In the genomic region with DNA sequence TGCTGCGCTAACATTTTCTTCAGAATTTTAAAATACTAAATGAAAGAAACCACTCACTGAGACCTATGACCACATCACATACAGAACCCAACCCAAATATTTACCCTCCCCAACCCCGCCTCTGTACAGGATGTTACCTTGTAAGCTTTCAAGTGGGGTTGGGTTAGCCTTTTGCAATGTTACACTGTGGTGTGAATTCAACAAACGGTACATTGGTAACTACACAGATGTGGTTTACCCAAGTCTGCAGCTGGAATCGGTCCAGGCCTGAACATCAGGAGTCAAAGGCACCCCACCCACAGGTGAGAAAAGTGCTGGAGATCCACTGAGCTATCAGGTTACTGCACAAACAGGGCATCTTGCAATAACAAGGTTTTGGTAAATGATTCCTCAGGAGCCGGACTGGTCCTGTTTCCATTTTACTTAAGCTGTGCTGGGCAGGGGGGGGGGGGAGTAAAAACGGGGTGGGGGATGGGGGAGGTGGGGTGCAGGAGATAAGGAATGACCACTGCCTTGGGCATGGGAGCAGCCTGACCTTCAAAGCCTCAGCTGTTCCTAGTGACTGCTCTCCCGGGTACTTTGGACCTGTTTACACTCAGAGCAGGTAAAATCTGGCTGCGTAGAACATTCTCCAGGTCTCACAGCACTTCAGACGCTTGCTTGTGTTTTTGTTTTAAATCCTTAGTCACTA, we compare ENCODE assay signal across 9 mouse cellular contexts. TPM values are rescaled to one million over a fixed set of nuclear protein-coding genes. Genes with fewer than 3 reads are reported as not detected.
DNase-seq lines count a peak whose midpoint lies in the region; ATAC-seq and TF ChIP-seq lines count a peak whose summit lies in the region.
"Had no signal": no experiment of that assay in that cellular context is flagged by ENCODE, and none has a peak within 500 bp of the region (broad histone marks: within the 10 kb centered on the region; RNA-seq: fewer than 3 reads in every experiment).

No protein-coding gene starts in this region.

- no peaks in the 10 kb centered on the region for H3K4me1 ChIP-seq in embryonic facial prominence, embryonic 15.5 days
- peaks cover 19% of the 10 kb centered on the region for H3K4me1 ChIP-seq in kidney, embryonic 14.5 days (ENCODE audit: control insufficient read depth, insufficient read depth, low read length)
- peaks cover 4% of the 10 kb centered on the region; the same call in 1 of the 2 replicates for H3K4me1 ChIP-seq in liver, embryonic 16.5 days (ENCODE audit: control insufficient read depth, low read depth, low read length)
- no peaks in the 10 kb centered on the region for H3K4me1 ChIP-seq in stomach, postnatal 0 days (replicated peaks; ENCODE audit: control insufficient read depth, insufficient read depth)
- H3K4me1 ChIP-seq in forebrain, embryonic 10.5 days = peaks cover 13% of the 10 kb centered on the region
- H3K4me1 ChIP-seq: midbrain, embryonic 12.5 days had no signal

- H3K4me2 ChIP-seq in embryonic facial prominence, embryonic 15.5 days (replicated peaks) = no peak overlapping the region
- no peak overlapping the region for H3K4me2 ChIP-seq in kidney, embryonic 14.5 days (replicated peaks; ENCODE audit: low read depth, low read length)
- H3K4me2 ChIP-seq in liver, embryonic 16.5 days (ENCODE audit: low read depth, low read length) = peak overlapping the region; percentile 15; the same call in 1 of the 2 replicates
- no peak overlapping the region for H3K4me2 ChIP-seq in stomach, postnatal 0 days (replicated peaks; ENCODE audit: low read depth)
- H3K4me2 ChIP-seq: midbrain, embryonic 12.5 days had no signal

- 0 out of 2 replicates have a peak, but pooled peaks cover 3% of the 10 kb centered on the region for H3K36me3 ChIP-seq in embryonic facial prominence, embryonic 15.5 days
- H3K36me3 ChIP-seq in kidney, embryonic 14.5 days (ENCODE audit: control insufficient read depth, insufficient read depth, low read length) = no peaks in the 10 kb centered on the region; the same call in 1 of the 2 replicates
- no peaks in the 10 kb centered on the region for H3K36me3 ChIP-seq in liver, embryonic 16.5 days (ENCODE audit: control insufficient read depth, insufficient read depth)
- no peaks in the 10 kb centered on the region for H3K36me3 ChIP-seq in stomach, postnatal 0 days (ENCODE audit: control insufficient read depth, insufficient read depth, low read length)
- H3K36me3 ChIP-seq in forebrain, embryonic 10.5 days (replicated peaks) = peaks cover 15% of the 10 kb centered on the region

- no peak overlapping the region for H3K9ac ChIP-seq in embryonic facial prominence, embryonic 15.5 days
- H3K9ac ChIP-seq in kidney, embryonic 14.5 days (ENCODE audit: low read depth, low read length) = no peak overlapping the region
- no peak overlapping the region for H3K9ac ChIP-seq in liver, embryonic 16.5 days (ENCODE audit: low read depth, low read length)
- H3K9ac ChIP-seq in stomach, postnatal 0 days (ENCODE audit: low read length) = no peak overlapping the region
- H3K9ac ChIP-seq: midbrain, embryonic 12.5 days had no signal

- H3K4me3 ChIP-seq in embryonic facial prominence, embryonic 15.5 days (replicated peaks) = no peak overlapping the region
- no peak overlapping the region for H3K4me3 ChIP-seq in kidney, embryonic 14.5 days (ENCODE audit: low read length)
- no peak overlapping the region for H3K4me3 ChIP-seq in liver, embryonic 16.5 days (ENCODE audit: low read depth, low read length)
- H3K4me3 ChIP-seq in stomach, postnatal 0 days (ENCODE audit: low read depth, low read length) = no peak overlapping the region
- no peak overlapping the region for H3K4me3 ChIP-seq in forebrain, embryonic 10.5 days
- H3K4me3 ChIP-seq: midbrain, embryonic 12.5 days had no signal

- DNase-seq in stomach, postnatal 0 days (ENCODE audit: low spot score) = peak; percentile 58
- DNase-seq in embryo, embryonic 9.5 days (ENCODE audit: extremely low spot score) = no peak
- no peak for DNase-seq in forebrain, embryonic 10.5 days (ENCODE audit: extremely low spot score, low spot score)
- DNase-seq in heart, adult 18-20 months = no peak
- DNase-seq: heart, adult 11 months had no signal

- no peaks in the 10 kb centered on the region for H3K9me3 ChIP-seq in embryonic facial prominence, embryonic 15.5 days (replicated peaks)
- no peaks in the 10 kb centered on the region for H3K9me3 ChIP-seq in kidney, embryonic 14.5 days (ENCODE audit: control insufficient read depth, low read length)
- no peaks in the 10 kb centered on the region for H3K9me3 ChIP-seq in liver, embryonic 16.5 days (replicated peaks; ENCODE audit: control insufficient read depth, low read length)
- H3K9me3 ChIP-seq in stomach, postnatal 0 days (ENCODE audit: control insufficient read depth, low read length) = no peaks in the 10 kb centered on the region
- no peaks in the 10 kb centered on the region for H3K9me3 ChIP-seq in forebrain, embryonic 10.5 days
- H3K9me3 ChIP-seq: midbrain, embryonic 12.5 days had no signal

- WGBS in embryonic facial prominence, embryonic 15.5 days = 42% methylated on average over 9 of the region's 9 CpGs
- 37% methylated on average over 9 of the region's 9 CpGs for WGBS in kidney, embryonic 14.5 days
- WGBS in liver, embryonic 16.5 days (ENCODE audit: insufficient replicate concordance) = 49% methylated on average over 9 of the region's 9 CpGs
- 41% methylated on average over 9 of the region's 9 CpGs for WGBS in stomach, postnatal 0 days
- 82% methylated on average over 9 of the region's 9 CpGs for WGBS in forebrain, embryonic 10.5 days

- peak; percentile 51; the same call in 1 of the 2 replicates for ATAC-seq in embryonic facial prominence, embryonic 15.5 days (ENCODE audit: insufficient number of reproducible peaks, low FRiP score, low TSS enrichment, low read depth)
- peak; percentile 40; the same call in 1 of the 2 replicates for ATAC-seq in kidney, embryonic 14.5 days (ENCODE audit: low FRiP score, low TSS enrichment)
- peak; percentile 92 for ATAC-seq in liver, embryonic 16.5 days (ENCODE audit: low read depth)
- peak; percentile 85 for ATAC-seq in stomach, postnatal 0 days (ENCODE audit: low FRiP score, low TSS enrichment)

- TF ChIP-seq CTCF in stomach, postnatal 0 days (IDR thresholded peaks at IDR 0.05; ENCODE audit: low read depth) = no peak

- H3K27me3 ChIP-seq in embryonic facial prominence, embryonic 15.5 days = no peaks in the 10 kb centered on the region
- no peaks in the 10 kb centered on the region for H3K27me3 ChIP-seq in kidney, embryonic 14.5 days (ENCODE audit: control insufficient read depth, insufficient read depth, low read length)
- no peaks in the 10 kb centered on the region for H3K27me3 ChIP-seq in liver, embryonic 16.5 days (ENCODE audit: control insufficient read depth, insufficient read depth, low read depth, low read length)
- no peaks in the 10 kb centered on the region for H3K27me3 ChIP-seq in stomach, postnatal 0 days (ENCODE audit: control insufficient read depth, insufficient read depth, low read length)
- H3K27me3 ChIP-seq in forebrain, embryonic 10.5 days (ENCODE audit: poor library complexity, severe bottlenecking) = no peaks in the 10 kb centered on the region
- H3K27me3 ChIP-seq: midbrain, embryonic 12.5 days had no signal

- no peak overlapping the region for H3K27ac ChIP-seq in embryonic facial prominence, embryonic 15.5 days (replicated peaks)
- H3K27ac ChIP-seq in kidney, embryonic 14.5 days (ENCODE audit: low read depth, low read length) = peak overlapping the region; percentile 10; the same call in 1 of the 2 replicates
- peak overlapping the region; percentile 63 for H3K27ac ChIP-seq in liver, embryonic 16.5 days (ENCODE audit: low read length)
- no peak overlapping the region for H3K27ac ChIP-seq in stomach, postnatal 0 days (replicated peaks)
- H3K27ac ChIP-seq in forebrain, embryonic 10.5 days = no peak overlapping the region
- H3K27ac ChIP-seq: midbrain, embryonic 12.5 days had no signal

- TF ChIP-seq EP300 in stomach, postnatal 0 days (optimal IDR thresholded peaks at IDR 0.05) = no peak

RNA-seq across cellular contexts. Expression of a gene that starts 3.6 kb away (rescaled TPM):
- 7.3 and 7.8 TPM in 2 replicates for polyA plus RNA-seq in embryonic facial prominence, embryonic 15.5 days (2015; fragmentation: Nextera tagmentation; extraction: Ambion mirVana)
- polyA plus RNA-seq in kidney, embryonic 14.5 days (2014; fragmentation: Nextera tagmentation; extraction: Ambion mirVana) = 2.6 and 3.0 TPM in 2 replicates
- 0.13 and 0.67 TPM in 2 replicates for polyA plus RNA-seq in liver, embryonic 16.5 days (2015; fragmentation: Nextera tagmentation; extraction: Ambion mirVana)
- 11.9 and 13.9 TPM in 2 replicates for polyA plus RNA-seq in stomach, postnatal 0 days (2015; fragmentation: Nextera tagmentation; extraction: Ambion mirVana)
- polyA plus RNA-seq in forebrain, embryonic 10.5 days (2016; fragmentation: Nextera tagmentation; extraction: Ambion mirVana) = not detected in 2 replicates
- 1 to 10 TPM in 1 of 2 experiments, under 1 TPM in 1; 0.72 to 1.4 TPM for total RNA-seq in heart, adult 18-20 months (2021)
- polyA plus RNA-seq: midbrain, embryonic 12.5 days had no signal

RNA-seq across cellular contexts. Expression of a gene that starts 11.8 kb away (rescaled TPM):
- polyA plus RNA-seq in embryonic facial prominence, embryonic 15.5 days (2015; fragmentation: Nextera tagmentation; extraction: Ambion mirVana) = 6.9 and 8.5 TPM in 2 replicates
- 19.9 and 22.2 TPM in 2 replicates for polyA plus RNA-seq in kidney, embryonic 14.5 days (2014; fragmentation: Nextera tagmentation; extraction: Ambion mirVana)
- not detected in 2 replicates for polyA plus RNA-seq in liver, embryonic 16.5 days (2015; fragmentation: Nextera tagmentation; extraction: Ambion mirVana)
- 1.9 and 3.0 TPM in 2 replicates for polyA plus RNA-seq in stomach, postnatal 0 days (2015; fragmentation: Nextera tagmentation; extraction: Ambion mirVana)
- not detected in 2 replicates for polyA plus RNA-seq in forebrain, embryonic 10.5 days (2016; fragmentation: Nextera tagmentation; extraction: Ambion mirVana)
- total RNA-seq in heart, adult 18-20 months (2021) = not detected
- polyA plus RNA-seq: midbrain, embryonic 12.5 days had no signal

Comparison
In these comparisons a context has a peak if more than half of its experiments do, and no peak if none do; other contexts are left out.
1. ATAC-seq: peak in every context shown above with its lines; median percentile 92 in liver, embryonic 16.5 days; 85 in stomach, postnatal 0 days; 51 in embryonic facial prominence, embryonic 15.5 days; 40 in kidney, embryonic 14.5 days.
2. H3K27ac ChIP-seq: peak in kidney, embryonic 14.5 days (single experiment) and liver, embryonic 16.5 days (single experiment); none in embryonic facial prominence, embryonic 15.5 days (single experiment), stomach, postnatal 0 days (single experiment) and forebrain, embryonic 10.5 days (single experiment).